Mouse (Mus musculus) layer of hippocampus, postnatal 10 days (tissue): Measurements from ENCODE around the gene Fuom. TPM values are rescaled to one million over a fixed set of nuclear protein-coding genes. Genes with fewer than 3 reads are reported as not detected.
A peak's percentile ranks its signal among the peaks of the same experiment; 100 is the strongest.
"Not testable (repeated sequence)": the region's sequence is repeated elsewhere in the genome, so short reads cannot be mapped to it uniquely, and the experiment has no call there.

ENCODE experiments used
- DNase-seq, 2 experiments: peaks; one replicate each; pipeline ENCODE4 v3.0.0; 2021; ENCODE audit warnings: low spot score in 2 of 2
- long read RNA-seq: library from polyadenylated mRNA; stranded (forward); transcript quantifications from one replicate; pipeline ENCODE4 v2.0.0, GENCODE M21; 2023
- total RNA-seq, 2 experiments: library from RNA; stranded (reverse); gene quantifications; 2 replicates each; pipeline ENCODE4 v1.2.3; 2021

Gene Fuom
- 10 to 100 TPM; 26.8 to 27.1 TPM for total RNA-seq
- long read RNA-seq, transcript Fuom-201 (6 exons, 685 nt), result major isoform, 10 of 18 reads
- long read RNA-seq, partial matches to known transcripts, result 0 of 18 reads
- long read RNA-seq, other reads (novel, unspliced or antisense), result 6 of 18 reads

- peak; percentile 71 to 82 for DNase-seq
Measured at GRCm38 (mm10) chr7:140101993-140102860, at the start of gene Fuom. Gene Fuom, minus strand, starts transcription at chr7:140102441.

GRCm38 (mm10) chr7:140144550-140144949 lies 42.3 kb upstream of the Fuom start:
- no peak for DNase-seq

GRCm38 (mm10) chr7:140141350-140141749 lies 39.1 kb upstream of the Fuom start:
- peak; percentile 54 to 68 for DNase-seq

- no peak for DNase-seq
Measured at GRCm38 (mm10) chr7:140138021-140138310, 35.7 kb upstream of the Fuom start.

- DNase-seq, result peak; percentile 98 to 99
Measured at GRCm38 (mm10) chr7:140137135-140138020, 35.1 kb upstream of the Fuom start, which contains the start of gene Mtg1. Gene Mtg1, plus strand, starts transcription at chr7:140137564.

- no peak for DNase-seq
Measured at GRCm38 (mm10) chr7:140135106-140135770, 33.0 kb upstream of the Fuom start.

GRCm38 (mm10) chr7:140134033-140134432 lies 31.8 kb upstream of the Fuom start:
- not testable (repeated sequence) for DNase-seq

GRCm38 (mm10) chr7:140132184-140132583 lies 29.9 kb upstream of the Fuom start:
- DNase-seq, result not testable (repeated sequence)

- DNase-seq, result no peak
Measured at GRCm38 (mm10) chr7:140127911-140128310, 25.7 kb upstream of the Fuom start.

GRCm38 (mm10) chr7:140126934-140127333 lies 24.7 kb upstream of the Fuom start:
- DNase-seq, result no peak

- no peak for DNase-seq
Measured at GRCm38 (mm10) chr7:140126022-140126350, 23.7 kb upstream of the Fuom start.

- peak; percentile 81 to 88 for DNase-seq
Measured at GRCm38 (mm10) chr7:140125278-140126021, 23.2 kb upstream of the Fuom start.

- DNase-seq, result no peak
Measured at GRCm38 (mm10) chr7:140124382-140124781, 22.1 kb upstream of the Fuom start.

GRCm38 (mm10) chr7:140122765-140123164 lies 20.5 kb upstream of the Fuom start:
- no peak for DNase-seq

- no peak for DNase-seq
Measured at GRCm38 (mm10) chr7:140121338-140121910, 19.2 kb upstream of the Fuom start.

- no peak for DNase-seq
Measured at GRCm38 (mm10) chr7:140120484-140120883, 18.2 kb upstream of the Fuom start.

- DNase-seq, result peak; percentile 78 to 83
Measured at GRCm38 (mm10) chr7:140116329-140117054, 14.3 kb upstream of the Fuom start, which contains the start of gene Echs1. Gene Echs1, minus strand, starts transcription at chr7:140116476.

- DNase-seq, result peak; percentile 19 to 42
Measured at GRCm38 (mm10) chr7:140115583-140116328, 13.5 kb upstream of the Fuom start, which contains the start of gene Paox. Gene Paox, plus strand, starts transcription at chr7:140115799.

- no peak for DNase-seq
Measured at GRCm38 (mm10) chr7:140111943-140112342, 9.7 kb upstream of the Fuom start.
